Mouse (Mus musculus) adrenal gland, postnatal 25 days (tissue): ENCODE measurements at regions not wholly inside any gene's neighbourhood (a gene's known extent, or its start where the extent isn't known, plus 50 kb on each side); places are given as distances from the start of the nearest gene placed in this dataset.
"Not testable (repeated sequence)": the region's sequence is repeated elsewhere in the genome, so short reads cannot be mapped to it uniquely, and the experiment has no call there.

Experiments used
- DNase-seq: peaks from one replicate; pipeline ENCODE4 v3.0.0; 2021; ENCODE audit warnings: mixed read lengths

GRCm38 (mm10) chrX:35791273-35791672 is 97.4 kb upstream of the Dock11 start:
- DNase-seq, result no peak

DNA sequence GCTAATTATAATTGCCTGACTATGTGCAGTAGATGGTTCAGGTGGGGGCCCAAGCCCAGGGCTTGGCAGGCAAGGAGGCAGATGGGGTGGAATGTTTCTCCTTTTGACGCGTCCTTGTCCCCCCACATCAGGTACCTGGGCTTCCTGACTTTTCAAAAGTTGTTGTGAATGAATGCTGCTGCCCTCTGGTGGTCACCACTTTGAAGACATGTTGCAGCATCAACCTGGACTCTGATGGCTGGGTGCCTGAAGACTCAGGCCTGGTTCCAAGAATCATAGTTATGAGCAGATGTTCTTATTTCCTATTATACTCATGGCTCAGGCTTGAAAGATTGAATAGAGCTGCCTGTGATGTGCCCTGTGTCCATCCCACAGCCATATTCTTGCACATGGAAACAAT is 75.4 kb upstream of the Dock11 start:
- DNase-seq, result peak; percentile 16

- not testable (repeated sequence) for DNase-seq
These were observed 54.2 kb upstream of the Dock11 start for GRCm38 (mm10) chrX:35834411-35834810.

GRCm38 (mm10) chrX:35838064-35838463 is 50.6 kb upstream of the Dock11 start:
- DNase-seq, result no peak
